Mouse (Mus musculus): ENCODE results near the gene Ces5a. TPM values are rescaled to one million over a fixed set of nuclear protein-coding genes. Genes with fewer than 3 reads are reported as not detected.
"Not testable (repeated sequence)": the region's sequence is repeated elsewhere in the genome, so short reads cannot be mapped to it uniquely, and the experiment has no call there.

Gene Ces5a
- polyA plus RNA-seq, 1 experiment from 2014 or later, result 0.44 TPM

GRCm38 (mm10) chr8:93469733-93470132 is 65.9 kb downstream of the Ces5a start:
- not testable (repeated sequence) for H3K9me3 ChIP-seq (replicated peaks; ENCODE audit: control insufficient read depth, low read length, poor library complexity, severe bottlenecking); H3K9ac ChIP-seq (ENCODE audit: low read depth, low read length); ATAC-seq; H3K27me3 ChIP-seq (ENCODE audit: control insufficient read depth, insufficient read depth, low read depth, low read length); H3K4me2 ChIP-seq (ENCODE audit: low read length); H3K4me3 ChIP-seq (ENCODE audit: low read depth, low read length); H3K27ac ChIP-seq (ENCODE audit: low read length); H3K4me1 ChIP-seq (ENCODE audit: control insufficient read depth, insufficient read depth, low read length); H3K36me3 ChIP-seq (ENCODE audit: control insufficient read depth, insufficient read depth, low read length)
- 89% methylated on average over 16 of the region's 16 CpGs for WGBS

GRCm38 (mm10) chr8:93454258-93454877 is 81.3 kb downstream of the Ces5a start:
- 96% methylated on average over 12 of the region's 12 CpGs for WGBS
- ATAC-seq, result no peak
- Histone ChIP-seq H3K4me3 (ENCODE audit: low read depth, low read length) (no peak overlapping the region), H3K9ac (ENCODE audit: low read depth, low read length) (no peak overlapping the region), H3K27me3 (ENCODE audit: control insufficient read depth, insufficient read depth, low read depth, low read length) (no peaks in the 10 kb centered on the region), H3K4me2 (ENCODE audit: low read length) (no peak overlapping the region), H3K27ac (ENCODE audit: low read length) (no peak overlapping the region), H3K4me1 (ENCODE audit: control insufficient read depth, insufficient read depth, low read length) (no peaks in the 10 kb centered on the region), H3K36me3 (ENCODE audit: control insufficient read depth, insufficient read depth, low read length) (no peaks in the 10 kb centered on the region), H3K9me3 (replicated peaks; ENCODE audit: control insufficient read depth, low read length, poor library complexity, severe bottlenecking) (no peaks in the 10 kb centered on the region)

Other genes starting within 250 kb of the Ces5a start
- gene Ces1g, start 198.5 kb downstream of the Ces5a start, polyA plus RNA-seq (2015; fragmentation: Nextera tagmentation; extraction: Ambion mirVana), result not detected in 2 replicates
- not detected in 2 replicates for gene Ces1h, start 156.1 kb downstream of the Ces5a start, polyA plus RNA-seq (2015; fragmentation: Nextera tagmentation; extraction: Ambion mirVana)

Data from midbrain, embryonic 16.5 days (tissue).